Mouse (Mus musculus): ENCODE data around the gene Psd.

Gene Psd

DNA sequence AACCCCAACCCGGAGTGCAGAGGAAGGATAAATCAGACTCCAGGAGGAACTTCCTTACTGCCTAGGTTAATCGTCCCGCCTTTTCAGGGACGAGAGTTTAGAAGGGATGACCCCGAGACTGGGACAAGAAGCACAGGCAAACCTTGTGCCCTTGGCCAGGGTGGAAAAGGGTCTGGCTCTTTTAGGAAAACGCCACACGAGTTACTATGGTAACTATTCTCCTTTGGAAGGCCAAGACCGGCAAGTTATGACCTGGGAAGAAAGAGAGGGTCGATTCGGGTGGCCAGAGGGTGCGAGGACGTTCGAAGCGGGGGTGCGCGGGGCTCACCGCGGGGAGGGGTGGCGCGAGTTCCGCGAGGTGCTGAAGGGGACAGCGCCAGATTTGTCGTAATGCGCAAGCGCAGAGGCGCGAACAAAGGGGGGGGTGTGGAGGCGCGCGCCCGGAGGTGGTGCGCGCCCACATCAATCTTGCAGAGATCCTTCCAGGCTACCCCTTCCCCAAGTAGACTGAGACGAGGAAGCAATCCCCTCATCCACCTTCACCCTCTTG is at the start of gene Psd:
Gene Psd (minus strand): TSS at position 401 of the 550 bp plus-strand sequence.
- peak; percentile 86 to 92 for DNase-seq

DNA sequence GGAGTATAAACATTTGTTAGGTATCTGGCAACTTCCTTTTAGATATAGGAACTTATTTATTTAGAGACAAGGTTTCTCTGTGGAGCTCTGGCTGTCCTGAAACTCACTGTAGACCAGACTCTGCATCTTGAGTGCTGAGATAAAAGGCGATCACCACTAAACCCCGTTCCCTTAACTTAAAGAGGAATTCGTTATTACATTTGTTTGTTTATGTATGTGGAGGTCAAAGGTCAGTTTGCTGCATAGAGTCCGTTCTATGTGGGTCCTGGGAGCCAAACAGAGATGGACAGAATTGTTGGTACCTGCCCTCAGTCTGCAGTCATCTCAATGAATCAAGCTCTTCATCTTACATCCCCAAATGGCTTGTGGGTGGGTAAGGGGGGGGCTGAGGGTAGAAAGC is 48.9 kb upstream of the Psd start:
- no peak for DNase-seq

DNA sequence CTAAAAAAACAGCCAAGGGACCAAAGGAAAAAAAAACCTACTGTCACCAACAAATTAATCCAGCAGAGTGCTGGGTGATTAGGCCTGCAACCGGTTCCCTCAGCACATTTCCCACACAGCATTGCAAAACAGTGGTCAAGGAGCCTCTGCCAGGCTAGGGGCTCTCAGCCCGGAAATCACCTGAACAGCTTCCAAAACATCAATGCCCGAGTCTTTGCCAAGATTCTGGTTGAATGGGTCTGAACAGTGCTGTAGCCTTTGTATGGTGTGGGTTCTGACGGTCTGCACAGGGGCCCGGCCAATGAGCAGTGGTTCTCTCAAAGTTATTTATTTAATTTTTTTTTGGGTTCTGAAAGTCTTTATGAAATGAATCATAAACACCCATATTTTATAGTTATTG is 48.5 kb upstream of the Psd start:
- peak; percentile 71 to 82 for DNase-seq

DNA sequence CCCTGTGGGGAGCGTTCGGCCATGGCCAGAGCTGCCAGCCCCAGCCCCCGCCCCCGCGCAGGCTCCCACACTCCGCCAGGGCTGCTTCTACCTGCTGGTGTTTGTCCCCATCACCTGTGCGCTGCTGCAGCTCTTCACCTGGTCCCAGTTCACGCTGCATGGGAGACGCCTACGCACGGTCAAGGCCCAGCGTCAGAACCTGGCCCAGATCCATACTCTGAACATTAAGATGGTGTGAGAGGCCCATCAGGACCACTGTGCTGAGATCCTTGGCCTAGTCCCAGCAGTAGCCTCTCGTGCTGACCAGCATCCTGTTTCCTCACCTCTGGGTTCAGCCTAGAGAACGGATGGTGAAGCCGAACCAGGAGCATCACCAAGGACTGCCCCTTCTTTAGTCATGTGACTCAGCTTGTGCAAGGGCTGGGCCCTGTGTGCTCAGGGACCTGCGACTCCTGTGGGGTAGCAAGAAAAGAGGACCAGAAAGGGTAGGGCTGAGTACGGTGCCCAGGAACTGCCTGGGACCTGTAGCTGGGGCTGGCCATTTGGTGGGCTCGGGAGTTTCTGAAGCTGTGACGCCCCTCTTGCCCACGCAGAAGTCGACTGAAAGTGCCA is 47.6 kb upstream of the Psd start:
- peak; percentile 46 to 51 for DNase-seq

DNA sequence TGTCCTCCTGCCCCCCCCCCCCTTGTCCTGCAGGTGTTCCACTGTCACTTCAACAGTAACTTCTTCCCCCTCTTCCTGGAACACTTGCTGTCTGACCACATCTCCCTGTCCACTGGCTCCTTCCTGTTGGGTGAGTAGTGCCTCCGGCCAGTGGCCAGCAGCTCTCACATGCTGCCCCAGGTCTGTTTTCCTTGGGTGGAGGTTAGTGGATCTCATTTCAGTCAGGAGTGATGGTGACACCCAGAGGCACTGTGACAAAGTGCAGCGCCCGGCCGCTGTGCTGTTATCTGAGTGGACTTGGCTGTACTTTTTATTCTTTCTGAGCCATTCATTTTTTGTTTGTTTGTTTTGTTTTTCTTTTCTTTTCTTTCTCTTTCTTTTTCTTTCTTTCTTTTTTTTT is 42.2 kb upstream of the Psd start:
- DNase-seq, result peak; percentile 81 to 85

DNA sequence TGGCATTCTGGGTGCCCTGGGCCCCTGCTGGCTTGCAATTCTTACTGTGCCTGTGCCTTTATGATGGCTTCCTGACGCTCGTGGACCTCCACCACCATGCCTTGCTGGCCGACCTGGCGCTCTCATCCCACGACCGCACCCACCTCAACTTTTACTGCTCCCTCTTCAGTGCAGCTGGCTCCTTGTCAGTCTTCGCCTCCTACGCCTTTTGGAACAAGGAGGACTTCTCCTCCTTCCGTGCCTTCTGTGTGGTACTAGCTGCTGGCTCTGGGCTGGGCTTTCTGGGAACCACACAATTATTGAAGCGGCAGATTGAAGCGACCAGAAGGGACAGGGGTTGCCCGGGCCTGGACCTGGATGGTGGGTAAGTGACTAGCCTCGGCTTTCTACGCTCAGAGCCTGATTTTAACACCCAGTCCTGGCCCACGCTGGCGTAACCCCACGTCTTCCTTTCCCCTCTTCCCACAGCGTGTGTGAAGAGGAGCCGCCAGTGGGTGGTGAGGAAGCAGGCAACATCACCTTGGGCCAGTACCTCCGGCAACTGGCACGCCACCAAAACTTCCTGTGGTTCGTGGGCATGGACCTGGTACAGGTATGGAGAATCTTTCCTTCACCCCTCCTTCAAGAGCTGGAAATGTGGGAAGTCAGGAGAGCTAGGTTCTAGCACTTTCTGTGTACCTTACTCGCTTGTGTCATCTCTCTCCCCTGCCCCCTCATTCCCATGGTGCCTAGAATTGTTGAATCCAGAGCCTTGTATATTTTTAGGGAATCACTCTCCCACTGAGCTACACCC is 41.0 kb upstream of the Psd start:
- DNase-seq, result peak in 1 of 2 experiments; percentile 33

DNA sequence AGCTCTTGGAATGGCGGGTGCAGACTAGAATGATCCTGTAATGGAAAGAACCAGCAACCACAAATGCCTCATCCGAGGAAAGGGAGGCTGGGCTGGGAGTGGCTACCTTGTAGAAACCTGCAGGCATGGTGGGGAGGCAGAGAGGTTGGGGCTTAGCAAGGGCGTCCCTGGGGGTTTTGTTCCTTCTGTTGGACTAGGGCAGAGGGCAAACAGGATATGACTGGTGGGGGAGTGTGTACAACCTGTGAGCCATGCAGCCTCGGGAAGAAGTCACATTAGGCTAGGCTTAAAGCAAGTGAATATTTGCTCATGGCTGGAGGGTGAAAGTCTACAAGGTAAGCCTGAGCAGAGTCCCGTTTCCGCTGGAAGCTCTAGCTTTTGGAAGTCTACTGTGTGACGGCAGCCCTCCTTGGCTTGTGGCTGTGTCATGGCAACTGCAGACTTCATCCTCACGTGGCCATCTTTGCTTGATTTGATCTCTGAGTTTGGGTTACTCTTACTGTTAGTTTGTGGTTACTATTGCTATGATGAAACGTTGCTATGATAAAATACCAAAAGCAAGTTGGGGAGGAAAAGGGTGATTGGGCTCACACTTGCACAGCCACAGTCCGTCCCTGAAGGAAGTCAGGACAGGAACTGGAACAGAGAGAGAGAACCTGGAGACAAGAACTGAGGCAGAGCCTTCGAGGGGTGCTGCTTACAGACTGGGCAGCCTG is 36.5 kb upstream of the Psd start:
- no peak for DNase-seq

DNA sequence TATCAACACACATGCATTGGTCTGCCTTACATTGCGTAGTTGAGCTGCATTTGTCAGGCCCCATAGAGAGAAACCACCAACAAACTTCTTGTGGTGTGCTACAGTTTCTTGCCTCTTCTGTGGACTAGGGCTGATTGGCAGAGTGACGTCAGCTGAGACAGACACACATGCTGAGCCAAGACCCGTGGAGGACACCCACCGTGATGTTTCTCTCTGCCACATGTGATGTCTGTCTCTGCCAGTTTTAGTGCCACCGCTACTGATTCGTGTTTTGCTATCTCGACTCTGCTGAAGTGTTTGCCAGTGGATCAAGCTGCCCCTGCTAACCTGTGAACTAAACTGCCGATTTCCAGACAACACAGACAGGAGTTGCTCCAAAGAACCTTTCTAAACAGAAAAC is 35.1 kb upstream of the Psd start:
- peak; percentile 47 to 59 for DNase-seq

DNA sequence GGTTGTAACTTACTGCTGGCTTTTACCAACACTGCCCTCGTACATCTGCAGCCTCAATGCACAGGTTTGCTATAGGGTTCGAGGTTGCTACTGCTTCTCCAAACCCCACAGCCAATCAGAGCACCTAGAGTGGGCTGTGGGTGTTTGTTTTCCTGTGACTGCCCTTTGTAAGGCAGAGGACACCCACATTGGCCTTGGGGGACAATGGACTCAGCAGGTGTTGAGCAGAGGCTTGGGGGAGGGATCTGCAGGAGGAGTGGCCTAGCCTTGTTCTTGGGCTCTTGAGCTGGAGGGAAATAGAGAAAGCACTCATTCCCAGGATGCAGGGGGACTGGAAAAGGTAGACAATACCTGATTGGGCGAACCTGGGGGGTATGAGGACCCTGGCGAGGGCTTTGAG is 31.4 kb upstream of the Psd start:
- no peak for DNase-seq

DNA sequence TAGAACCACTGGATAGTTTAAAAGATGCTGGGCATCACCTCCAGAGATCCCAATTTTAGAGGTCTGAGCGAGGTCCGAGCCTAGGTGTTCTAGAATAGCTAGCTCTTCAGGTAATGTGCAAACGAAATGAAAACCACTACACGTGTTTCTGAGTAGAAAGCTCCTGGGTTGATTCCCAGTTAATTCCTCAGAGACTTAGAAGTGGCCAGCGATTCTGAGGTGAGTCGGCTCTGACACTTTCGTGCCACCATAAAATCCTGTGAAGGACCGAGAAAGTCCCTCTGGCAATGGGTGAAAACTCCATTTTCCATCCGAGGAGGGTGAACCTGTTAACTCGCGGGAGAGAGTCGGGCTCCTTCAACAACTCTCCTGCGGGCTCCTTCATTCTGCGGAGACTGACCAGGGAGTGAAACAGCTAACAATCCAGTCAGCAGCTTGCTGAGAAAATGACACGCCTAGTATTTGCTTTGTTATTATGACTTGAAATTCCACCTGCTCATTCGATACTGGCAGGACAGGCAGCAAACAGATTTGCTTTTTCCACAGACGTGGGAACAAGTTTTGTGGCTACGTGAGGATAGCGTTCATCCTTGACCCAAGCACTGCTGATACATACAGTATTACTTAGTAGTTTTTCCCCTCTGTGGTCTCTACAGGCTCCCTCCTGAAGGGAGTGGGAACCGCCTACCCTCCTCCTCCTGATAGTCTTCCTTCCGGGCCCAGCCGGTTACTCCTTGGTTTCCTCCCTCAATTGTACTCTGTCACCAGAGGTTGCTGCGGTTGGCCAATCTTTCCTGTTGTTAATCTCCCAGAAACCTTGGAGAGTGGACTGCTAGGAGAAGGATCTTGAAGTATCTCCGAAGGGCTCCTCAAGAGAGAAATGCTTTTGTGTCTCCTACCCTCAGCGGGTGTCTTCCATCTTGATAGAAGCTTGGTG is 30.7 kb upstream of the Psd start:
- DNase-seq, result peak in 1 of 2 experiments; percentile 60

DNA sequence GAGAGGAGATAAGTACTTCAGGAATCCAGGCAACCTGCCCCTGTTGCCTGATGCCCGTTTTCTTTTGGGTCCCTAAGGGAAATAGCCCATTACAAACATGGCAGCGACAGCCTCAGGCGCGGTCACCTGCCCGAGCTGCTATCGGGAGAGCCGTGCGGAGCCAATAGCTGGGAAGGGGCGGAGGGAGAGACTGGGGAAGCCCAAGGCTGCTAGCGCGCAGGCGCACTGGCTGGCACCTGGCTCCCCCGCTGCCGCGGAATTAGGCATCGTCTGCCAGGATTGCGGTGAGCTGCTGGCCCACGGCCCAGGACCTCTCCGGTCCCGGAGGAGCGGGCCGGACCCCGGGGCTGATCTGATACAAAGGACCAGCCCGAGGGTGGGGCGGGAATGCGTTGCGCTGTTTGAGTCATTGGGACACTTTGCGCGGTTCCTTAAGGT is 29.8 kb upstream of the Psd start:
- peak; percentile 96 to 99 for DNase-seq

DNA sequence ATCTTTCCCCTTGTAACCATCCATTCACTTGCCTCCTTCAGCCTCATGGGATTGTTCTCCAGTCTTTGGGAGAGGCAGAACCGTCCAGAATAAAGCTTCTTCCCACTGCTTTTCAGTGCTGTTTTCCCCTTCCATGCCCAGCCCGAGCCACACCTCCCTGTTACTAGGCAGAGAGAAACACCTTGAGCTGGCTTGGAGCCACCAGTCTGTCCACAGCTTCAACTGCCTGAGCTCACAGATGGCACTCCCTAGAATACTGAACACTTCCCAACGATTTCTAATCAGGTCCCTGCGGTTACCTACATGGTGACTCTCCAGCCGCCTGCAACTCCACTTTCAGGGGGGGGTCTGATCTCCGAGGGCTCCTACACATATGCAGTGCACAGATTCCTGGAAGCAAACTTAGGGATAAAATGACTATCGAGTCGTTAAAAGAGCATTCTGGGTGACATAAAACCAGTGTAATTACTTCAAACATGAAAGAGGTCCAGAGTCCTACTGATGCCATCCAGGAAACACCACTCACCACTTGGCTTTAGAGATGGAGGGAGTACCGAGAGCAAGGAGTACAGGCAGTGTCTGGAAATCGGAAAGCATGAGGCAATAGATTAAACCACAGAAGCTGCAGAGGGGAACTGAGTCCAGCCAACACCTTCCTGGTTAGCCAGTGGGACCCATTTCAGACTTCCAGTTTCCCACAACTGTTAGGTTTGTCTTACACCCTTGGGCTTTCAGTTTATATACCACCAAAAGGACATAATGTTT is 23.4 kb upstream of the Psd start, which contains the start of gene 2310034G01Rik:
Gene 2310034G01Rik (minus strand): TSS at position 135 of the 765 bp plus-strand sequence.
- DNase-seq, result peak; percentile 72 to 79

DNA sequence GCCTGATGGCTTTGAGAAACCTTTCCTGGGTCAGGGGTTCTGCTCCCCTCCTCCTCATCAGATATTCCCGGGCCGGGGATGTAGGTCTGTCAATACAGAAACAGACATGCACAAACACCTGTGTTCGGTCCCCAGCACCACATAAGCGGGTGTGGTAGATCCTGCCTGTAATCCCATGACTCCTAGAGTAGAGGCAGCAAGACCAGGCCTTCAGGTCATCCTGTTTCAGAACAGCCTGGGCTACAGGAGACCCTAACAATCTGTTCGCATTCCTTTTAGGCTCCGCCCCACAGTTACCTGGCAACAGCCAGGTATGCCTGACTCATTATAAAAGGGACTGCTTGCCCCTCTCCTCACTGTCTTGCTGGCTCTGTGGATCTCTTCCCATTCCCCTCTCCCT is 22.6 kb upstream of the Psd start:
- peak in 1 of 2 experiments; percentile 22 for DNase-seq

DNA sequence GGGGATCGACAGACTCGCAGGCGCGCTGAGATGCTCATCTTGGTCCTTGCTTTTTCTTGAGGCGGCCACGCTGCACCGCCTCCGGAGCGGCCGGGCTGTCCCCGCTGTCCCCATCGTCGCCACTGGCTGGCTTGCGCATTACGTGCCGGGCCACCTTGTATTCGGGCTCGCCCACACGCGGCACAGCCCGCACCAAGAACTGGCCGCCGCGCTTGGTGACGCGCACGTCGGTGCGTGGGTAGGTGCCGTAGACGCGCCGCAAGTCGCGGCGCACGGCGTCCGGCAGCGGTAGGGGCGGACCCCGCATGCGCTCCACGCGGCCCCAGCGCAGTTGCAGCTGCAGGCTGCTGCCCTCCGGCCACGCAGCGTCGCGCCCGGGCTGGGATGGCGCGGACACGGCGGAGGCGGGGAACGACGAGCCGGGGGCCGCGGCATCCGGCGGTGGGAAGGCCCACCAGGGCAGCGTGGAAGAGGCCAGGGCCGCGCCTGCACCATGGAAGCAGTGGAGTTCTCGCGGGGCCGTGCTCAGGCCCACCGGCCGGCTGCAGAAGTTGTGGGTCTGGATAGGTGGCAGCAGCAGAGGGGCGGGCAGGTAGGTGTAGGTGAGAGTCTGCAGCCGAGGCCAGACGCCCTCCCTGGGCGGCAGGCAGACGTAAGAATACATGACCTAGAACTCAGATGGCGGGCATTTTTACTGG is 22.0 kb upstream of the Psd start:
- peak; percentile 91 to 97 for DNase-seq

DNA sequence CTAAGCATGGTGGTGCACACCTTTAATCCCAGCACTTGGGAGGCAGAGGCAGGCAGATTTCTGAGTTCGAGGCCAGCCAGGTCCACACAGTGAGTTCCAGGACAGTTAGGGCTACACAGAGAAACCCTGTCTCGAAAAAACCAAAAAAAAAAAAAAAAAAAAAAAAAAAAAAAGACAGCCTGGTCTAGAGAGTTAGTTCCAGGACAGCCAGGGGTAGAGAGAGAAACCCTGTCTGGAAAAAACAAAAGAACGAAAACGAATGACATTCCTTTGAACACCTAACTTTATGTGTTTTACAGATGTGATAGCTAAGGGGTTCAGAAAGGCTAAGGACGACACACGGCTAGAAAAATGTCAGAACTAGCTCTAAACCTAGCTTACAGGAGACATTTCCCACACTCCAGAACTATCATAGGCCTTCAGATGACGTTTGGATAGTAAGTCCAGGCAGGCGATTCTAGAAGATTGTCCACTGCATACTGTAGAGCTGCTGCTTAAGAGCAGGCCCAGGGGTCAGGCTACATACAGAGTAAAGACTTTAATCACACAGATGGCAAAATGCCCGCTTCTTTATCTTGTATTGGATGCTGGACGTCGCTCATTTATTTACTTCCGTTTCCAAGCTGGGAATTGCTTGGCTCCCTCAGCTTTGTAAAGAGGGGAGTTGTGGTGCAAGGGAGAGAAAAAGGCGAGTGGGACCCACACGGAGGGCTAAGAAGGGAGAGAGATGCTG is 21.1 kb upstream of the Psd start:
- DNase-seq, result no peak

DNA sequence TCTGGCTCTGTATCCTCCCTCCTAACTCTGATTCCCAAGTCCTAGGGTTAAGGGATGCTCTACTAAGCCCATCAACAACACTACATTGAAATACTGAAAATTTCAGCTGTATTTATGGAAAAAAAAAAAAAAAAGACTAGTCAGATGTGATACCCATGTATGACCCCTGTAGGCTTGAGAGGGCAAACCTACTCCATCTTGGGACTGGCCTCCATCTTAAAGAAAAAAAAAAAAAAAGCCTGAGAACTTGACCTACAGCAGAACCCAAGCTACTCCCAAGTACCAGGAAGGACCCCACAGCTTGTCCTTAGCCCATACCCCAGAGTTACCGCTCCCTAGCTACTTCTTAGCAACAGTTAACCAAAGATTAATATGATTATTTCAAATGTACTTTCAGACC is 20.2 kb upstream of the Psd start:
- DNase-seq, result no peak

DNA sequence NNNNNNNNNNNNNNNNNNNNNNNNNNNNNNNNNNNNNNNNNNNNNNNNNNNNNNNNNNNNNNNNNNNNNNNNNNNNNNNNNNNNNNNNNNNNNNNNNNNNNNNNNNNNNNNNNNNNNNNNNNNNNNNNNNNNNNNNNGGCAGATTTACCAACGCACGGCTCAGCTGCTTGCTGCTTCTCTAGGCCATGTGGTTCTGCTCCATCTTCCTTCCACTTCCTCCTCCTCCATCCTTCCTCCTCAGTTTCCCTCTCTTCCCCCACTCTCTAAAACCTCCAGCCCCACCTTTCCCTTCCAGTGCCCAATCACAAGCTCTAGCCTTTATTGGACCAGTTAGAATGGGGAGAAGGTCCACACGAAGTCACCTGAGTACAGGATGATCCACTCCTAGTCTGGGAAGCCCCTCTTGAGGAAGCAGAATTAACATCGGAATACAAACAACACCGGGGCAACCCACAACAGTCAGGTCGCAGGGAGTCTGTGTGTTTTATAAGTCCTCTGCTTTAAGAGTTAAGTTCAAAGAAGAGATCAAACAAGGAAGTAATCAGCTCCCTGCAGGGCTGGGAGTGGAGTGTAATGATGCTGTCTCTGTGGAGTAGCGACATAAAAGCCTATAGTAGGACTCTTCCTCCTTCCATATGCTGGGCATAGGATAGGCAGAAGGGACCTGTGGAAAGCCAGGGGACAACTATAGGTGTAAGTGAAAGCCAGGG is 17.9 kb upstream of the Psd start:
- DNase-seq, result no peak

DNA sequence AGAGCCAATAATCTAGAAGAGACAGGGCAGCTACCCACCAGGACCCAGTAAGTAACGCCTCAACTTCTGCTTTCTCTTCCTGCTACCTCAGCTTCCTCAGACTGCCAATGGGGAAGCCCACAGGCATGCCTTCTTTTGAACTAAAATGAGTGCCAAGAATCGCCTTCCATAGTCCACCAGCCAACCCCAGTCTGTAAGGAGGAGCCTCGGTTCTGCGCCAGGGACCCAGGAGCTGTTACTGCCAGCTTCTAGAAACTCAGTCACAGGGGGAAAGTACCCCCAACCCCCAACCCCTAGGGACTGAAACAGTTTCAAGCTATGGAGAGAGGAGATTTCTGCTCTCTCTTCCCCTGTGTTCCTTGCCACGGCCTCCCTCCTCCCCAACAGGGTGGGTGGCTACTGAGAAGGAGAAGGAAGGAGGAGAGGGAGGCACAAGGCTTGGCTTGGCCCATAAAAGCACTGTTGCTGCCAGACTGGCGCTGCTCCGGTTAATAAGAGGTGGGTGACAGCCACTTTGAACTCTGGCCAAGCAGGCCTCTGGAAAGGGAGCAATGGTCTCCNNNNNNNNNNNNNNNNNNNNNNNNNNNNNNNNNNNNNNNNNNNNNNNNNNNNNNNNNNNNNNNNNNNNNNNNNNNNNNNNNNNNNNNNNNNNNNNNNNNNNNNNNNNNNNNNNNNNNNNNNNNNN is 12.5 kb upstream of the Psd start:
- DNase-seq, result peak; percentile 75 to 76

DNA sequence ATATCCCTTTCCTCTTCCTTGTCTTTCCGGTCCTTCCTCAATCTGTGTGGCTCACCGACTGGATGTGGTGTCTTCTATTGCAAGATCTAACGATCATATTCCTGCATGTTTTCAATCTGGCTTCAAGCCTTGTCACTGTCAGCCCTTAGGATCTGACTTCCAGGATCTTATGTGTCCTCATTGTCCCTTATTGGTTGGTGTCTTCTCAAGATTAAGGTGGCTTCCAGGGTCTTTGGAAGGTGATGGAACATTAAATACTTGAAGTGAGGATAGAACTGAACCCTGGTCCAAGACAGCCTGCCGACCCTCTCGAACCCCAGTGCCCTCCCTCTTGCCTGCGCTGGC is 12.0 kb upstream of the Psd start:
- DNase-seq, result no peak
